Mouse (Mus musculus) liver, embryonic 14.5 days (tissue): ENCODE data around the gene Cacna1d.

Source experiments
- CTCF ChIP-seq: IDR thresholded peaks from 2 replicates; pipeline ENCODE4 v1.5.1; 2016; ENCODE audit warnings: antibody characterized with exemption, low read depth, control low read depth
- EP300 ChIP-seq: IDR thresholded peaks from 2 replicates; pipeline ENCODE4 v1.6.1; 2016; ENCODE audit warnings: antibody characterized with exemption, low read depth

DNA sequence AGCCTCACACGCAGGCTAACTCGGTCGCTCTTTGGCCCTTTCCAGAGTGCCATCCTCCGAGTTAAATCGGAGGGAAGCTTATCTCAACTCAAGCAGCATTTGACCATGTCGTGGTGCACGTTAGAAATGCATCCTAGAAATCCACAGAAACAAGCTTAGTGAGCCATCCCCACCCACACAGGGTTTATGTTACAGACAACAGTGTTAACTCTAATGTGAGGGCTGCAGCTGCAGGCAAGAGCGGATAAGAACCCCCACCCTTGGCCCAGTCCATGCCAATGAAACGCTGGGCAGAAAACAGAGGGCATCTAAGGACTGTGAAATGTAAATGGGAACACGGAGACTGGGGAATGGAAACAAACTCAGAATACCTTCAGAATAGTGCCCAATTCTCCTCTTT is 206.8 kb downstream of the Cacna1d start:
- no peak for TF ChIP-seq CTCF
- TF ChIP-seq EP300, result no peak
